Comparison of ENCODE assay signal across 25 mouse cellular contexts in genomic region chr9:59526727-59527126, GRCm38 (mm10). TPM values are rescaled to one million over a fixed set of nuclear protein-coding genes. Genes with fewer than 3 reads are reported as not detected.
"Had no signal": no experiment of that assay in that cellular context is flagged by ENCODE, and none has a peak within 500 bp of the region (broad histone marks: within the 10 kb centered on the region; RNA-seq: fewer than 3 reads in every experiment).

No protein-coding gene starts in this region.

- ATAC-seq: lung, postnatal 0 days; midbrain, embryonic 13.5 days; midbrain, embryonic 16.5 days had no signal

- H3K4me2 ChIP-seq: liver, embryonic 13.5 days; liver, embryonic 15.5 days; lung, embryonic 15.5 days; midbrain, embryonic 11.5 days; midbrain, embryonic 13.5 days; neural tube, embryonic 13.5 days; neural tube, embryonic 15.5 days had no signal

- H3K27ac ChIP-seq: liver, embryonic 13.5 days; liver, embryonic 15.5 days; lung, embryonic 15.5 days; macrophage; midbrain, embryonic 13.5 days; neural tube, embryonic 13.5 days; neural tube, embryonic 15.5 days had no signal

- H3K9ac ChIP-seq: liver, embryonic 13.5 days; liver, embryonic 15.5 days; liver, postnatal 0 days; lung, embryonic 15.5 days; midbrain, embryonic 13.5 days; neural tube, embryonic 13.5 days; neural tube, embryonic 15.5 days had no signal

- DNase-seq: liver, embryonic 13.5 days; liver, postnatal 0 days; lung, adult 2 months; lung, postnatal 14 days; lung, postnatal 36 days; retina, postnatal 1 day; right cerebral cortex, adult 18-20 months; right cerebral cortex, postnatal 25 days; right cerebral cortex, postnatal 4 days; spleen, adult 18-20 months; thymus, adult 18-20 months; thymus, postnatal 14 days; thymus, postnatal 36 days had no signal

- H3K27me3 ChIP-seq: liver, embryonic 13.5 days; liver, embryonic 15.5 days; lung, embryonic 15.5 days; midbrain, embryonic 13.5 days; neural tube, embryonic 13.5 days; neural tube, embryonic 15.5 days had no signal

- H3K9me3 ChIP-seq: liver, embryonic 13.5 days; liver, embryonic 15.5 days; lung, embryonic 15.5 days; midbrain, embryonic 13.5 days; neural tube, embryonic 13.5 days; neural tube, embryonic 15.5 days had no signal

- H3K4me3 ChIP-seq: liver, embryonic 13.5 days; liver, embryonic 15.5 days; lung, embryonic 15.5 days; midbrain, embryonic 13.5 days; myocyte; neural tube, embryonic 13.5 days; neural tube, embryonic 15.5 days had no signal

- H3K4me1 ChIP-seq: lung, embryonic 15.5 days; midbrain, embryonic 13.5 days; neural tube, embryonic 13.5 days; neural tube, embryonic 15.5 days had no signal

- H3K36me3 ChIP-seq: liver, embryonic 13.5 days; liver, embryonic 15.5 days; lung, embryonic 15.5 days; midbrain, embryonic 13.5 days; neural tube, embryonic 13.5 days; neural tube, embryonic 15.5 days had no signal

RNA-seq across cellular contexts. Expression of gene Tmem202, which starts 12.9 kb away (rescaled TPM):
- polyA plus RNA-seq: liver, embryonic 13.5 days; lung, embryonic 15.5 days; midbrain, embryonic 11.5 days; neural tube, embryonic 11.5 days; stomach, embryonic 16.5 days had no signal

RNA-seq across cellular contexts. Expression of gene Celf6, which starts 51.0 kb away (rescaled TPM):
- polyA plus RNA-seq: liver, postnatal 0 days; macrophage; myocyte had no signal
